Mouse (Mus musculus): ENCODE results near the gene Tmem204.

The Tmem204 gene

DNA sequence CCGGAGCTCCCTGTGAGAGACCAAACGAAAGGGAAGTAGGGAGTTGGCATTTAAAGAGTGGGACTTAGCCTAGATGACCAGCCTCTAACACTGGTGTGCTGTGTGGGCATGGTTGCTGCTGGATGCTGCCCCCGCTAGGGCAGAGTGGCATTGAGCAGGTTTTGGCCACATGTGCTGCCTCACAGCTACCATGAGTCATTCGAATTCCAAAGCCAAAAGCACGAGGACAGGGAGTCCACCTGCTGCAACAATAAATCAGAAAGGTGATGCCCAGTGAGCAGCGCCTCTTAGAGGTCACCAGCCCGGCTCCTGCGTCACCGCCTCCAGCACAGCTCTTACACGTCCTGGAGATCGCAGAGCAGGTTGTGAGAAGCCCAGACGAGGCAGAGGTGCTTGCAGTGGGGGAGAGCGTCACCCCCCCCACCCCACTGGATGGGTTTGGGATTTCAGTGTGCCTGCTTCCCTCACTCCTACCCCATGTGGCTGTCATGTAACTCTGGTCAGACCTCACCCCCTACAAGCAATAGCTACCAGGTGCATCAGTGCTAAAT lies 1.5 kb upstream of the Tmem204 start:
- no peak for DNase-seq

DNA sequence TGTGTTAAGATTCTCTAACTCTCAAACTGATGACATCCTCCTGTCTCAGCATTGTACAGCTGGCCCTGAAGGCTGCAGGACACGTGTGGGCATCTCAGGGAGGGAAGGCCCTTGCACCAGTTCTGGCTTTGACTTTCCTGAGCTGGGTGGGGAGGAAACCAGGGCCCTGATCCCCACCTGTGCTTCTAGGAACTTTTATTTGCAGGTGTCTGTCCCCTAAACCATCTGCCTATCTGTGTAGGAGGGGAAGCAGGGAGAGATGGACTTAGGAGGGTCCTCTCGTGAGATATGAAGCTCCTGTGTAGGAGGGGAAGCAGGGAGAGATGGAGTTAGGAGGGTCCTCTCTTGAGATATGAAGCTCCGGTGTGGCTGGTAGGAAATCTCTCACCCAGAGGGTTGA lies 504 bp downstream of the Tmem204 start:
- DNase-seq: no peak

DNA sequence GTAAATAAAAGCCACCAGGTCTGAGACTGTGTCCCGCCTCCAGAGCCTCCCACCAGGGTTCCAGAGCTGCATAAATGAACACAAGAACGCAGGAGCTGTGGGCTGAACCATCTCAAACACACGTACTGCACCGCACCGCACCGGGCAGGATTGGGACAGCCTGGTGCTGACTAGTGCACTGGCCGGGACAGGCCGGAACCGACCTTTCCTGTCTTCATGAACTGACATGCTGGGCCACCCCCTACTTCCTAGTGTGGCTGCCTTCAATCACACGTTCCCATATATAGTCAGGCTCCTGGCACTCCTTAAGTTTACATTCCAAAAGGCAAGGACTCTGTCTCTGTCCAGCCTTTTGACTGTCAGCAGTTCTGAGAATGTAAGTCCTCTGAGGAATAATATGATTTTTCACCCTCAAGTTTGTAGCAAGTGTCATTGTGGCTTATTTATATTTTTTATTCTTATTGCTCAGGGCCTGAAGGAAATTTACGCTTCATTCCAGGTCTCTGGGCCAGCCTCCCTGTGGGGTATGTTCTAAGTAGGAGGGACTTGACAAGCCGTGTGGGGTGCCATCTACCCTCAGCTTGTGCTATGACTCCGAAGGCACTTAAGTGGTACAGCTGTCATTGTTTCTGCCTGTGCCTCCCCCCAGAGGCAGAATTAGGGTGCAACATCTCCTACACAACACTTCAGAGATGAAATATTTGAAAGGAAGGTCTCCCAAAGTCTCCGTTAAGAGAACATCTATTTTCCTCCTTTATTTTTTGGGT lies 1.1 kb downstream of the Tmem204 start:
- DNase-seq: peak; percentile 42 to 59

DNA sequence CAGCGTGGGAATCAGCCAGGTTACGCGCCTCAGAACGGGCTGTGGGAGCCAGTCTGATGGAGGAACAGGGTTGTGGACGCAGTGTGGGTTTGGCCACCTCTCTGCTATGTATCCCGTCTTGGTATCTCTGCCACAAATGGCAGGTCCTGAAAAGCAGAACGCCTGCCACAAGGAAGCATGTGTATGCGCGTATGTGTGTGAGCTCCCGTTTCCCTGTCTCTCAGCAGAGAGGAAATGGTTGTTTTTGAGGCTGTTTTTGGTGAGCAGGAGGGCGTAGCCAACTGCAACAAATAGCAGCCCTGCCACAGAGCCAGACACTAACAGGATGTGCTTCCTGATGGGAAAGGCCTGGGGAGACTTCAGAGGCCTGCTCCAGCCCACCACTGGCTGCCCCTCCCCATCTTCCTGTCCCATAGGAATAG lies 2.4 kb downstream of the Tmem204 start:
- peak; percentile 73 to 82 for DNase-seq

DNA sequence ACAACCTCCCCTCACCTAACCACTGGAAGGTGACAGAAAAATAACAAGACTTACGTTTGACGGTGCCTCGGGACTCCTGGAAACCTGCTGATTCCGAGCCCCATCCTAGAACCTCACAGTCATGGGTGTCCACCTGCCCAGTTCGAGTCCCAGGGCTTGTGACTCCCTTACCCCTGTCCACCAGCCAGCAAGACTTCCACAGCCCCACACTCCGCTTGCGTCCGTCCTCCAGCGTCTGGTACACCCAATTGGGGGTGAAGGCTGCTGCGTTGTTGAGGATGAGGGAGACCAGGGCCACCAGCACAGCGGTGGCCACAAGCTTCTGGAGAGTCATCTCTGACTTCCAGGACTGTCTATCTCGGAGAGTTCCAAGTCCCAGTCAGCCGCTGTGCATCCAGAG lies 3.2 kb downstream of the Tmem204 start:
- DNase-seq: no peak

GRCm38 (mm10) chr17:25077771-25078372 lies 5.5 kb downstream of the Tmem204 start:
- DNase-seq: peak; percentile 71 to 74

DNA sequence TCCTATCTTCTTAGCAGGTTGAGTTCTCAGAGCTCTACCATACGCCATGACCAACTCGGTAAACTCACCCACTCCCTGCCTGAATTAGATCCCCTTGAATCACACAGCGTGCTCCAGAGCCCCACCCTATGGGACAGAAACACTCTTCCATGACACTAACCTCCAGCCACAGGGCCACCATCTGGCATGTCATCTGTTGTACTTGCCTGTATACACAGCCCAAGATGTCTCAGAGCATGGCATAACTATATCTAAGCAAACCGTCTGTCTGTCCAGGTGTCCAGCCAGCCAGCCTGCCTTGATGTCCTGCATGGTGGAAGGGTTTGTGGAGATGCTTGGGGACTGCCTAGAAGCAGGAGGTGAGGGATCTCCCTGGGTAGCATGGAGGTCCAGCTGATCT lies 6.5 kb downstream of the Tmem204 start:
- no peak for DNase-seq

DNA sequence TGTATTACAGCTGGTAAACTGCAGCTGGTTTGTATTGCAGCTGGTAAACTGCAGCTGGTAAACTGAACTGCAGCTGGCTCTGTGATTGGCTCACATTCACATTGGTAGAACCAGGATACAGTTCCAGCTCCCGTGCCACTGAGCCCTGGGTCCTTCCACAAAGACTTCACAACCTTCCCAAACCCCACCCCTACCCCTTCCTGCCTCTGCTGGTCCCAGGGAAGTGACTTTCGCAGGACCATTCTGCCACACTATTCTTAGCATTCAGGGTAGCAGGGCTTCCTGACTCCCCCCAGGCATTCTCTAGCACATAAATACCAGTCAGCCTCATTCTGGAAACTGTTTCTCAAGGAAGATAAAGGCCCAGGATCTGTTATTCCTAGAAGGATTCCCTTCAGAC lies 14.7 kb downstream of the Tmem204 start:
- DNase-seq: no peak

DNA sequence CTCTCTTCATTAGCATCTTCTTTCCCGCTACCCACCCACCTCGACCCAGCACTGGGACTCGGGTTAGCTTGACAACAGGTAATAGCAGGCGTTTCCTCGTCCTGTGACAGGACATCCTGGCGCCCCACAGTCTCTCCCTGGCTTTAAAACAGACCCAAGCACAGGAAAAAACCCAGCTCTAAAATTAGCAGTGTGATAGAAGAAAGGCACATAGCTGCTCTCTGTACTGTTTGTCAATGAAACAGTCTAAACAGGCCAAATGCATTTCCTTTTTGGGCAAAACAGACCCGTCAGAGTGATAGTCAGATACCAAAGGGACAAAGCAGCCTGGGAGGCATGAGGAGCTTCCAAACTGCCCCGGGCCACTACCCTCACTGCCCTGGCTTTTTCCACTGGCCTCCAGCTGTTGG lies 15.9 kb downstream of the Tmem204 start:
- DNase-seq: peak; percentile 61 to 76

DNA sequence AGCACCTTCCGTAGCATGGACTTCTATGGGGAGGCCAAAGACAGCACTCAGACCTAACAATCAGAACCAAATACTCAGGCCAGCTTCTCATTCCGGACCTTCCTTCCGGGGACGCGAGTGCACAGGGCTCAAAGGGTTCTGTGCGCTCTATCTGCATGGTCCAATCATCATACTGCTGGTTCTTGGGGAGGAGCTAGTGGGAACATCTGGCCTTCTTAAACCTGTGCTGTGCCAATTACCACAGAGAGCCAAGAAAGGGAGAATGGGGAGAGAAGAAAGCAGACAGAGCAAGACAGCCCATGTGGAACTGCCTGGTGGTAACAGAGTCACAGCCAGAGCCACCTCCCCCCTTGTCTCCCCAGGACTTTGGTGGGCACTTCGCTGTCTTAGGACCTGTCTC lies 16.8 kb downstream of the Tmem204 start:
- DNase-seq: no peak

GRCm38 (mm10) chr17:25065189-25065588 lies 18.2 kb downstream of the Tmem204 start:
- peak; percentile 45 to 54 for DNase-seq

- peak; percentile 61 to 71 for DNase-seq
Measured at GRCm38 (mm10) chr17:25064351-25064750, 19.0 kb downstream of the Tmem204 start.

- DNase-seq: no peak
Measured at GRCm38 (mm10) chr17:25063872-25064271, 19.5 kb downstream of the Tmem204 start.

DNA sequence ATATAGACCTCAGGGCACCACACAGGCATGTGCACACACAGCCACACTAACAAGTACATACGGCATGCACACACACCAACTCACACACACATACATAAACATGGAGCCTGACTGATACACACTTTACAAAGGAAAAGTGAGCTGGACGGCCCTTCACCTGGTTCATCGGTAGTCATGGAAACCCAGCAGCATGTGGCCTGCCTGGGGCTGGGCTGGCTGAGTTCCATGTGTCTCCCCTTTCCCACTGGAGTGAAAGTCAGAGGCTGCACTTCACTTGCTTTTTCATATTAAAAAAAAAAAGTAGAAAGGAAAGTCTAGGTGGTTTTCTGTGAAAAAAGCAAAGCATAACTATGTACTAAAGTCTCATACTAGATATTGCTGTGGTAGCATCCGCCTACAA lies 20.1 kb downstream of the Tmem204 start:
- DNase-seq: no peak

DNA sequence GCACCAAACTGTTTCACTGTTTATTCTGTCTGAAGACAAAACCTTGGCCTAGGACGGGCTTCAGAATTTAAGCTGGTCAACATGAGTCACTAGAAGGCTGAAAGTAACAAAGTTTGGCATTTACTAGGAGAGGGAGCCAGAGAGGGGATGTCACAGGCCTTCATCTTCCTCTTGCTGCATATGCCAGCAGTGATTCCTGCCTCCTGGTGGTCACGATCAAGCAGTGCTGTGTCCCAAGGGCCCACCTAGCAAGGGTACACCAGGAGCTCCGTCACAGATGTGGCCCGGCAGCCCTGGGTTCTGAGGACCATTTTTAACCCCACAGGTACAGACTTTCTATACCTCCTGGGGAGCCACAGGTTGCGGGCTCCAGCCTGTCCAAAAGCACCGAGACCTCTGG lies 26.4 kb downstream of the Tmem204 start:
- DNase-seq: no peak

DNA sequence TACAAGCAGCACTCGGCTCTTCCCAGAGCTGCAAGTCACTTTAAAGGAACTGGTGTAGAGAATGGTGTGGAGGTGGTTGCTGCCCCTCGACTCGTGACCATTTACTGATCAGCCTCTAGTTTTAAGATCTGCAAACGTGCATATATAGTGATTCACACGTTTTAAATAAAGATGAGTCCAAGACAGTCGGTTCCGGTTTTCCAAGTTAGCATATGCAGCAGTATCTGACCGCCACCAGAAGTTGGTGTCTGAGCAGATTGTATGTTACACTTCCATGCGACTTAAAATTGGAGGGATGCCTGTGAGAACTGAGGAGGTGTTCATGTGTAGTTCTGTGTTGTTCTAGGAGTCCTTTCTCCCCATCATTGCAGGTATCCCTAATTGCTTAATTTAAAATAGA lies 30.1 kb downstream of the Tmem204 start:
- DNase-seq: no peak

DNA sequence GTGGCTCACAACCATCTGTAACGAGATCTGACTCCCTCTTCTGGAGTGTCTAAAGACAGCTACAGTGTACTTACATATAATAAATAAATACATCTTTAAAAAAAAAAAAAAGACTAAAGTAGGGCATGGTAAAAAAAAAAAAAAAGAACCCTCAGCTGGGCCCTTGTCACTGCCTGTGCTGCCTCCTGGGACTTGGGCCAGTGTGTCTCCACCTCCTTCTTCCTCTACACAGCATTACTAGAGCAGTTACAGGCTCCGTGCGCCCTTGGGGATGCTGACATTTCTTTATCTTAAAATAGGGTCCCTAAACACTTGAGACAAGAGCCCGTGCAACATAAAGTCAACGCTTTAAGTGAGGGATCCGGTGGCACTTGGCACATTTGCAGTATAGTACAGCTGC lies 36.2 kb downstream of the Tmem204 start:
- DNase-seq: no peak

DNA sequence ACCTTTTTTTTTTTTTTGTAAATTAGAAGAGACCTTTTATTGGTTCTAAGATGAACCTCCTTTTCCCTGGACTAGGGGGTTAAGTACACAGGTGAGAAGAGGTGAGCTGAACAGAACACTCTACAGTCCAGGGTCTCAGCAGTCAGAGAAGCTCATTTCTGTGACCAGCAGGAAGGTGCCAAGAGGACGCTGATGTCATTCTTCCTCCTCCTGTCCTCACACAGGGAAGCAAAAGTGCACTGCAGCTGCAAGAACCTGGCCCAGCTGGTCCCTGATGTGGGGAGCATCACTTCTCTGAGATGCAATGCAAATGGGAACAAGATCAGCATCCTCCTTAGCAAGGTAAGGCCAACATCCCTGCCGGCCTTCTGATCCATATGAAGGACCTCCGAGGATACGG lies 38.1 kb downstream of the Tmem204 start:
- DNase-seq: no peak

DNA sequence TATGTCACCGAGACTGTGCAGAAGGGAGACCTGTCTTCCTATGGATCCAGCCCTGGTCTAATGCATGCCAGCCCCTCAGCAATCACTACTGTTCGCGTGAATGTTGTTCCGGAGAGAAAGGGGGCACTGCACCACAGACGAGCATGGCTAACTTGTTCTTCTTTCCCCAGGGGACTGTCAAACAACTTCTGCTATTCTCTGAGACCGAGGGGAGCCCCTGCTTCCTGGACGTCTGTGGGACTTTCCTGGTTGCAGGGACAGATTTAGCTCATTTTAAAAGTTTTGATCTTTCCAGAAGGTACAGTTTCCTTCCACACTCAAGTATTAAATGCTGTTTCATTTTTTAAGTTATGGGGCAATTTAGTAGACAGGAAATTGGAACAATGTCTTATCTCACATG lies 38.5 kb downstream of the Tmem204 start:
- DNase-seq: no peak

GRCm38 (mm10) chr17:25036183-25036582 lies 47.2 kb downstream of the Tmem204 start:
- DNase-seq: no peak

- peak; percentile 78 to 86 for DNase-seq
Measured at GRCm38 (mm10) chr17:25016292-25017132, 66.9 kb downstream of the Tmem204 start.

DNA sequence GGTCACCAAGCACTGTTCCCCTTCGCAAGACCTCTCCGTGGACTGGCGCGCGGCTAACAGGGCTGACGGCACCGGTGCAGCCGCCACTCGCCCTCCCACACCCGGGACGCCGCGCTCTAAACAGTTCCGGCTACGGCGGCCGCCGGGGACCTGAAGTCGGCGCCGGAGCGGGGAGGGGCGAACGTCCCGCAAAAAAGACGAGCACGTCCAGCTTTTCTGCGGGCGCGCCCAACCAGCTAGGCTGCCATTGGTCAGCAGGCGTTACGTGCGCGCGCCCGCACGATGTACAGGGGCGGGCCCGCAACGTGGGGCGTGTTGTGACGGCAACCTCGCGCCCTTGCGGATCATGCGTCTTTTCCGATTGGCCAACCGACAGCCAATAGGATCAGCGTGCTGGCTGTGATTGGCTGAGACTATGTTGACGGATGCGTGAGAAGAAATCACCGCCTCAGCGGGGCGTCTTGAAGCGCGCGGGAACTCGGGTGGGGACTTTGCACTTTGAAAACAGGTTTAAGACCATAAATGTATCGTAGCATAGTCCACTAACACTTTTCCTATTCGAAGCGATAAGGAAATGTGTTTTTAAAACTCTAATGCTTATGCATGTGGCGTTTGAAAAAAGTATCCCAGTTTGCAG lies 67.6 kb downstream of the Tmem204 start, which contains the start of the genes Cramp1l and Ift140:
TSS of gene Cramp1l (minus strand) at position 134 of the 637 bp plus-strand sequence.
TSS of gene Ift140 (plus strand) at position 431 of the 637 bp plus-strand sequence.
- DNase-seq: peak; percentile 99
